Mouse (Mus musculus) CD4-positive, CD25-positive, alpha-beta regulatory T cell, adult 2 months (primary cell): ENCODE results near the gene Gm42420.

Experiments used
- DNase-seq: peaks from one replicate; pipeline ENCODE4 v3.0.0-alpha.2; 2012; ENCODE audit warnings: low read depth, low spot score

The Gm42420 gene

DNA sequence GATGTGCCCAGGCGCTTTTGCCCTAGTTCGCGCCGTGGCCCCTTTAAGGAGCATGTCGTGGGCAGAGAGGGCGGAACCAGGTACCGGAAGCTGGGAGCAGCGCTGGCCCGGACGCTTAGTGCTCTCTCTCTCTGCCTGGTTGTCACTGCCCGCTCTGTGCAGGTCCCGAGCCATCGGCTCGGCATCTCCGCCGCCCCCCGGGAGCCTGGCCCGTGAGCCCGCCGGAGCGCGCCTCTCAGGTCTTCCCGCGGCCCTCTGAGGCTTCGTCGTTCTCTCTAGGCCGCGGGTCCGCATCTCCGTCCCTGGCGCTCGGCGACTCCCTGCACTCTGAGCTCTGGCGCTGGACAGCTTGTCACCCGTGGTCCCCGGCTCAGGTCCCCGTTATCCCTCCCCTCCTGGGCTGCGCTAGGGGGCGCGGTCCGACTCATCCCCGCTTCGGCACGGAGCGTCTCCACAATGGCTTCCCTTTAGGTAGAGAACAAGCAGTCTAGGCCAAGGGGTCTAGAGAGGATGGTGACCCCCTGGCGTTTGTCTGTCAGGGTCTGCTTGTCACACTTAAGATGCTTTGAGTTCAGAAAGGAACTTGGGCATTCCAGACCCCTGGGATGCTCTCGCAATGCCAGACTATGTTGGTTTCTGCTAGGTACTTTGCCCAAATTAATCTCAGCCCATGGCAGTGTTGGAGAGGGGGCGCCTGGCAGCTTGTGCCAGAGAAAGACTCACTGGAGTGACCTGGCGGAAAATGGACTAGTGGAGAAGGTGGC lies 11.6 kb upstream of the Gm42420 start, which contains the start of gene Adck2:
Gene Adck2 (plus strand): TSS at position 83 of the 764 bp plus-strand sequence.
- DNase-seq: peak; percentile 87

DNA sequence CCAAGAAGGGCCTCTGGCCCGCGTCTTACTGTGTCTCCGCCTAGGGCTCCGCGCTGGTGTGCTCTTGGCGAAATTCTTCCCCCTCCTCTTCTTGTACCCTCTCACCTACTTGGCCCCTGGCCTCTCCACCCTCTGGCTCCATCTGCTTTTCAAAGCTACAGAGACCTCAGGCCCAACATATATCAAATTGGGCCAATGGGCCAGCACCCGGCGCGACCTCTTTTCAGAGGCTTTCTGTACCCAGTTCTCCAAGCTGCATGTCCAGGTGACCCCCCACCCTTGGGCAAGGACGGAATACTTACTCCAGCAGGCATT lies 11.0 kb upstream of the Gm42420 start:
- DNase-seq: no peak

DNA sequence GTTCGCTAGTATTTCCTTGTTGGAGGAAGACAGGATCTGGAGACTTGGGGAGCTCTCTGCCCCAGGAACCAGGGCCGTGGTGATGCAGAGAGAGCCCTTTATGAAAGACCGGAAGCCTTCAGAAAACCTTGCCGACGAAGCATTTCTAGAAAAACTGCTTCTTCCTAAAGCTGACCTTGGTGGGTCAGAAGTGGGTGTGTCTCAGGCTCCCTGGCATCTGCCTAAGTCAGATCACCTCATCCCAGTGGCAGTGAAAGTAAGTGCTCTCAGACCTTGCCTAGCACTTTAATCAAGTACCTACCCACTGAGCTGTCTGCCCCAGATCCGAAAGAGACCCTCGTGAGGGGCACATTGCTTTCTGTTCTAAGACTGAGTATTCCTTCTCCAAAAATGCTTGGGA lies 10.6 kb upstream of the Gm42420 start:
- peak; percentile 6 for DNase-seq

DNA sequence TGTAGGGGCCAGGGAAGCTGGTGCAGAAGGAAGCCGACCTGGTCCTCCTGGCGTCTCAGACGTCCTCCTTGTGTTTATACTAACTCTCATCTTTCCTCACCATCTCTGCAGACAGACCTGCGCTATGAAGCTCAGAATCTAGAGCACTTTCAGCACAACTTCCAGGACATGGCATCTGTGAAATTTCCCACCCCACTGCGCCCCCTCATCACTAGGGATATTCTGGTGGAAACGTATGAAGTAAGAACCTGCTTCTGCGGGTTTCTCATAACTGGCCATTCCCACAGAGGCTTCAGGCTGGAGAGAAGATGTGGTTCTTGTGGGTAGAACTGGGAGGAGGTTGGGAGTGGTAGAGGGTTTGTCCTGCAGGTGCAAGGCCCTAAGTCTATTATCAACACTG lies 6.0 kb upstream of the Gm42420 start:
- DNase-seq: no peak

DNA sequence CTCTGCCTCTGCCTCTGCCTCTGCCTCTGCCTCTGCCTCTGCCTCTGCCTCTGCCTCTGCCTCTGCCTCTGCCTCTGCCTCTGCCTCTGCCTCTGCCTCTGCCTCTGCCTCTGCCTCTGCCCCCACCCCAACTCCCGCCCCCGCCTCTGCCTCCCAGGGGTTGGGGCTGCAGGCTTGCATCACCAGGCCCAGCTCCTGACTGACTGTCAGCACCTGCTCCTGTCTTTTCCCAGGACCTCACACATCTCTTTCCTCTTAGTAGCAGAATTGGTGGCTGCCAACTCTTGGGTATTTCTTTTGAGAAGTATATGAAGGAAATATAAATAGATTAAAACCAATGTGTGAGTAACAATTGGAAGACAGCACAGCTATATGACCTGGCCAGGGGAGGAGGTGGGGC lies 5.0 kb upstream of the Gm42420 start:
- DNase-seq: no peak

DNA sequence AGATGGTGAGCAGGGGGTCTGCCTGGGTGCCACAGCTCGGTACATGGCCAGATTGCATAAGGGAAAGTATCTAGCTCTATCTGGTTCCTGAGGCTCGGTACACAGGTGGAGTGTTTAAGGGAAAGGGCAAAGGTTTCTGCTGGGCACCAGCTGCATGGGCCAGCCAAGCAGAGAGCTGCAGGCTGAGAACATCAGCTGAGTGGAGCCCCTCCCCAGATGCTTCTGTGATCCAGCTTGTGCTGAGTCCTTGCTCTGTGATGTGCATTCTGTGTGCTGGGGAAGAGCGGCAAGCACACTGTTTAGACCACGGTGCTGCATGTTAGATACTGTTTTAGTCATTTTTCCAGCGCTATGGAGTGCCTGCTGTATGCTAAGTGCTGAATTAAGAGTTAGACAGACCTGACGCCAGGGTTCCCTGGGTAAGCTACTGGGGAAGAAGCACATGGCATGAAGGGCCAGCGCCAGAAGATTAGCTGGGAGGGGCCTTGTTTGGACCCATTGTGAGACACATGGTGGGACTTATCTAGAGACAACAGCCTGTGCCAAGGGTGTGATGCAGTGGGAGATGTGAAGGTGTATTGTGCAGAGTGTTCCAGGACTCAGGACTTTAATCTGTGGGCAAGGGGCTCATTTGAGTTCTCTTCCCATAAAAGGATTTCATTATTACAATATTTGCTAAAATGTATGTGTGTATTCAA lies 4.3 kb upstream of the Gm42420 start:
- DNase-seq: no peak

DNA sequence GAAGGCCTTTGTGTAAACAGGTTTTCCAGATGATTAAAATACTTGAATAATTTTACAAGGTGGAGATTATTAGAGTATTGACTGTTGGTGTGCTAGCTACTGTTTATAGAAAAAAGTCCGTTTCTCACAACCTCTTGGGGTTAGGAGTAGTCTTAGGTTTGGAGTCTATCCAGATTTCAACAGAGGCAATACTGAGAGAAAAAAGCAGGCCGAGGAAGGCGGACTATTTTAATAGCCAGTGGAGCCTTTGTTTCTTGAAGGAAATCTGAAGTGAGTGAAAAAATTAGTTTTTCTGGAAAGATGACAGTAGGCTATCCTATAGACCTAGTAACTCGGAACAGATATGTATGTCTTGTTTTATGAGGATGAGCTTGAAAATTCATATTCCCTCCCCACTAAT lies 5.9 kb downstream of the Gm42420 start:
- DNase-seq: no peak

DNA sequence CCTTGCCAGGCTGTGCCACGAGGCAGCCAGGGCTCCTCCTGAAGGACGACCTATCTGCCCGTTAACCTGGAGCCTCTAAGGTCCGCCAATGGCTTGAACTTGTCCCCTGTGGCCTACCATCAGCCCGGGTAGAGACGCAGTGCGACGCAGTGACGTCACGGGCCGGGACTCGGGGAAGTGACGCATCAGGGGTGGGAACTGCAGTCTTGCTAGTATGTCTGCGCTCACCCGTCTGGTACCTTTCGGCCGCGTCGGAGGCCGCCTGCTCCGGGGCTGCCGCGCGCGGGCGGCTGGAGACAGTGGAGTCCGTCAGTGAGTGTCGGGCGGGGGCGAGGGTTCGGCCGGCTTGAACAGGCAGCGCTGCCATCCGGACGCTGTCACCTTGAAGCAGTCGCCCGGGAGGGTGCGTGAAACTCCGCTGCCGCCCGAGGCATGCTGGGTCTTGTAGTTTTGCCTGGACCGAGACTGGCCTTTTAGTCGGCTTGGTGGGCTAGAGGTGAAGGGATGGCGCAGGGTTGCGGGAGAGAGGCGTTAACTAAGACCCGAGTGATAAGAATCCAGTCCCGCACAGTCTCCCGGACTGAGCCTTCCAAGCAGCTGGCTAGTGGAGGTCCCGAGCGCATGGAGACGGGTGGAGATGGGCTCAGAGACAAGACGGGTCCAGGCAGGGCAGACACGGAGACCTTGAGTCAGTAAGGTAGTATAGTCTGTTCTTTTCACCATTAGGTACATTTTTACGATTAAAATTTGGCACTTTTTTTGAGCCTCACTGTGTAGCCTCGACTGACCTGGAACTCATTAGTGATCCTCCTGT lies 7.1 kb downstream of the Gm42420 start, which contains the start of gene Ndufb2:
Gene Ndufb2 (plus strand): TSS at position 174 of the 814 bp plus-strand sequence.
- peak; percentile 96 for DNase-seq

DNA sequence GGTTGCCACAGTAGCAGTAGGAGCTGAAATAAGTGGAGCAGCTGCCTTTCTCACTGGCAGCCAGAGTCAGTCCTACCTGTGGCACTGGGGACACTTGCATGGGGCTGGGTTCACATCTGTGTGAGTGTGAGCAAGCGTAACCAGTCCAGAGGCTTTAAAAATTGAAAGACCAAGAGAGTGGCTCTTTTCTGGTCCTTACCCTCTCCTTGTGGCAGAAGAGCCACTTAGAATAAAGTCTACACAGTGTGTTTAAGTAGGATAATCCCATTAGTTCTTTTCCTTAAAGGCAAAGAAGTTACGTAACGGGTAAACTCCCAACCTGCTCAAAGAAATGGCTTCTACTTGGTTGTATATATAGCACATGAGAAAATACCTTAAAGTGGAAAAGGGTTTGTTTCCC lies 15.3 kb downstream of the Gm42420 start:
- DNase-seq: no peak

DNA sequence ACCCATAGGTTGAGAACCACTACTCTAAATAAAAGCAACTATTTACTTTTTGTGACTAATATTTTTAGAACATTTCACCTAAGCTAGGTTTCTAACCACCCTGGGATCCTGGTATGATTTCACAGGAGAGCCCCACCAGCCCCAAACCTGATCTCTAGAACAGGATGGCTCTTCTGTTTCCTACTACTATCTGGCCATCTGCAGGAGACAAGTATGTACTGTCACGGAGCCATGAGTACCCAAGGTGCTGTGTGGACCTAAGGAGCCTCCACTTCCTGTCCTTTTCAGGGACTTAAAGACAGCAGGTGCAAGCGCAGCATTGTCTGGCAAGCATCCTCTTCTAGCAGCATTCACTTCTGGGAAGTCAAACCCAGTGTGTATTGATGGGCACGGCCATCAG lies 16.3 kb downstream of the Gm42420 start:
- DNase-seq: no peak

DNA sequence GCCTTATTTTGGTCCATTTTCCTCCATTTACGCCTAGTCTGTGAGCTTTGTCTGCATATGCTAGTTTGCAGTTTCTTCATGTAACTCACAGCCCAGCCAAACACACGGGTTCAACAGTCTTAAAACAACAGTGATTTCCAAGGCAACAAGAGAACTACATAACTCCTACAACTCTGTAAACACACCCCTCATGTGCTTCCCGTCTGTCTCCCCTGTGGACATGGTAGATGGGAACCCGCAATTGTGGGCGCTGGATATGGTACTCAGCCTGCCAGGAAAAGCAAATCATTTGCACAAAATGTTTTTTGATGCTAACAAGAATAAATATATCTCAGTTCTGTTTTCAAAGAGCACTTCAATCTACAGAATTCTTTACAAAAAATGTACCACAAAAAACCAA lies 19.0 kb downstream of the Gm42420 start:
- no peak for DNase-seq

DNA sequence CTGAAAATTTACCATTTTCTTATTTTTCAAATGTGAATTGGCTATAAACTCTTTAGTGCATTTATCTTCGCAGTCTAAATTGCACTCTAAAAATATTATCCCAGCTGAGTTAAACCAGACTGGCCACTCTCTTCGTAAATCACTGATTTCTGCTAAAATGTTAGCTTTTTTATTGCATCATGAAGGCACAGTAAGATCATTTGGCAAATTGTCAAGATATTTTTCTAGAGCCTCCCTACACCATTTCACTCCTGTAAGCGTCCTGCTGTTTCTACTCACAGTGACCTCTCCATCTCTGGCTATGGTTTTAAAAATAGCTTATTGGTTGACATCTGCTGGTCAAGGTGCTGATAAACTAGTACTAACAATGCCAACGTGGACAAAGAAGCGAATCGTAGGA lies 20.5 kb downstream of the Gm42420 start:
- no peak for DNase-seq

DNA sequence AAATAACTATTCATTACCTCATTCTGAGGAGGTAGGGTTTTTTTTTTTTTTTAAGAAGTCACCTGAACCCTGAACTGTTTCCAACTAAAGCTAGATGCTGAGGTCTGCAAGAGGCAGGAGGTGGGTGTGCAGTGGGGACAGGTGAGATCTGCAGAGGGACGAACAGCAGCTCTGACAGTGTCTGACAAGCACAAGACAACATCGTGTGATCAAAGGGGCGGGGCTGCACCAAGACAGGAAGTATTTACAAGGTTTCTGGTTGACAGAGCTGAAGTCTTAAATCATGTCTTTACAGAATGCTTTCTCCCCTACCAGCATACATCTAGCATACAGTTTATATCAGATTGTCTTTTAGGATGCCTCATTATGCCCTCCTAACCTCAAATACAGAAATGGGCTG lies 21.3 kb downstream of the Gm42420 start:
- peak; percentile 75 for DNase-seq

DNA sequence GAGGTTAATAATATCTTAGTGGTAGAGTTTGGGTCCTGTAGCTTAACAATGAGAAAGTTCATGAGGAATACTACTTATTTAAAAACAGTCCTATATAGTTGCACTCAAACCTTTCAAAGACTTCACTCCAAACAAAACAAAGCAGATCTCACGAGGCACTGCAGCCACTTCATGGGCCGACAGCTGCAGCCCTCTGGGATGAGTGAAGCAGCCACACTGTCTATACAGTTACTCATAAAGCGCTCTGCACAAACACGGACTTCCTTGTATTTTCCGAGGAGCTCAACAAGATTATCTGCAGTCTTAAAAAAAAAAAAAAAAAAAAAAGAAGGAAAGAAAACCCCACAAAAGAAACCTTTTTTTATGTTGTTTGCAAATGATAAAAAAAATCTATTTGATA lies 21.8 kb downstream of the Gm42420 start:
- DNase-seq: no peak

DNA sequence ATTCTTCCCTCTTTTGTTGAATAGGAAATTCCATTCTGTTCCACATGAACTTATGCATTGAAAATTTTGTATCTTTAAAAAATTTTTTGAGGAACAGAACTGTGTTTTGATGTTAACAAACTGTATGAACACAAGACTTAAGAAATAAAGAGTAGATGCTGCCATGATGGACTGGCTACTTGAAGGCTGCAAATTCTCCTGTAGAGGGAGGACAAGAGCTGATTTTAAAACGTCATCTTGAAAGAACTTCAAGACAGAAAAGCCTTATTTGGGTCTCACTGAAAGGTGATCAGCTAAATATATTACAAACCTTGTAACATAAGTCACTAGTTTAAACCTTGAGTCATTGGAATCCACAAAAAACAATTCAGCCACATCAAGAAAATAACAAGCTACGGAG lies 24.7 kb downstream of the Gm42420 start:
- DNase-seq: no peak

DNA sequence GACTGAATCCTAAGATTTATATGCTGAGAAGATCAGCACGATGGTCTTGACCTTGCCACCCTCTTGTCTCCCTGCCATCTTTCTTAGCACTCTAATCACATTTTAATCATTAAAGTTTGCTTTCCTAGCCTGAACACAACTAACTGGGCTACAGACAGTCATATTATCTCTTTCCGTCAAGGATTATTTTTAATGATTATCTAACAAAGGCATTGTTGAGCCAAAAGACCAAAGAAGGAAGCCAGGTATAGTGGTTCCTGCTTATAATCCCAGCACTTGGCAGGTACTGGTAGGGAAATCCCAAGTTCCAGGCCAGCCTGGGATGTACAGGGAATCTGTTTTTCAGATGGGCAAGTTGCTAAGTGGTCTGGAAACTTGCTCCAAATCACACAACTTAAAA lies 25.7 kb downstream of the Gm42420 start:
- no peak for DNase-seq
